Mouse (Mus musculus) olfactory bulb, adult 2 months (tissue): ENCODE results near the gene Kcnd1.

ENCODE experiments used
- CTCF ChIP-seq: fragments of 200-500 bp; IDR thresholded peaks from 2 replicates; pipeline ENCODE4 v1.5.1; 2012; ENCODE audit warnings: low read depth, mild to moderate bottlenecking, low read length, moderate library complexity; ENCODE audit not compliant: insufficient read depth
- POLR2A ChIP-seq: fragments of 200-500 bp; IDR thresholded peaks from 2 replicates; pipeline ENCODE4 v1.6.1; 2012; ENCODE audit warnings: mild to moderate bottlenecking, low read depth, low read length, moderate library complexity; ENCODE audit not compliant: insufficient read depth

GRCm38 (mm10) chrX:7776329-7777082 lies 45.6 kb upstream of the Kcnd1 start:
- TF ChIP-seq POLR2A, result no peak
- no peak for TF ChIP-seq CTCF
